Mouse (Mus musculus) midbrain, embryonic 10.5 days (tissue): ENCODE measurements around the gene Nup62. TPM values are rescaled to one million over a fixed set of nuclear protein-coding genes. Genes with fewer than 3 reads are reported as not detected.

Source experiments
- DNase-seq: peaks from one replicate; pipeline ENCODE4 v3.0.0-alpha.2; 2017; ENCODE audit warnings: low spot score
- H3K27ac ChIP-seq: fragments of 300-500 bp; sonication (generic); replicated peaks from 2 replicates; pipeline ENCODE4 v1.5.1; 2016; ENCODE audit warnings: mild to moderate bottlenecking
- H3K27me3 ChIP-seq: fragments of 300-500 bp; sonication (generic); 2 replicates; pipeline ENCODE4 v1.6.1; 2016; ENCODE audit warnings: low read depth, mild to moderate bottlenecking; ENCODE audit not compliant: poor library complexity, severe bottlenecking
- H3K36me3 ChIP-seq: fragments of 300-500 bp; sonication (generic); 2 replicates; pipeline ENCODE4 v1.6.1; 2016; ENCODE audit warnings: mild to moderate bottlenecking, moderate library complexity
- H3K4me1 ChIP-seq: fragments of 300-500 bp; sonication (generic); 2 replicates; pipeline ENCODE4 v1.6.1; 2016
- H3K4me3 ChIP-seq: fragments of 300-500 bp; sonication (generic); 2 replicates; pipeline ENCODE4 v1.5.1; 2016; ENCODE audit warnings: mild to moderate bottlenecking, moderate library complexity
- H3K9me3 ChIP-seq: fragments of 300-500 bp; sonication (generic); replicated peaks from 2 replicates; pipeline ENCODE4 v1.6.1; 2016; ENCODE audit warnings: mild to moderate bottlenecking
- WGBS: fragments of 180-500 bp; shearing (Covaris S2); methylation state at CpG from one replicate; pipeline ENCODE4 v1.1.7; 2016; 5-methylcytosine and 5-hydroxymethylcytosine counted together
- polyA plus RNA-seq: library from polyadenylated mRNA; unstranded; fragments of >200 nt; fragmentation: Nextera tagmentation; extraction: Ambion mirVana; gene quantifications from 2 replicates; pipeline ENCODE4 v1.2.1, GENCODE M21; 2016

The Nup62 gene
- polyA plus RNA-seq, result 154 and 162 TPM in 2 replicates

GRCm38 (mm10) chr7:44815721-44816469 is at the start of gene Nup62, which contains the start of gene Il4i1:
Gene Nup62 (plus strand): TSS chr7:44816088.
Gene Il4i1 (plus strand): TSS chr7:44816387.
- WGBS, result under 1% methylated on average over 62 of the region's 62 CpGs
- peak; percentile 100 for DNase-seq
- Histone ChIP-seq H3K36me3 (peaks cover 57% of the 10 kb centered on the region), H3K9me3 (no peaks in the 10 kb centered on the region), H3K27ac (peak within 1 kb of the TSS; percentile 99), H3K27me3 (no peaks in the 10 kb centered on the region), H3K4me1 (peaks cover 51% of the 10 kb centered on the region), H3K4me3 (peak within 1 kb of the TSS; percentile 88)

- peaks cover 93% of the 10 kb centered on the region for H3K36me3 ChIP-seq
- no peaks in the 10 kb centered on the region for H3K9me3 ChIP-seq
- no peaks in the 10 kb centered on the region for H3K27me3 ChIP-seq
- no peak overlapping the region for H3K27ac ChIP-seq
- no peak overlapping the region for H3K4me3 ChIP-seq
- no peaks in the 10 kb centered on the region for H3K4me1 ChIP-seq
- WGBS, result 81% methylated on average over 5 of the region's 5 CpGs
- DNase-seq, result no peak
Observed at GRCm38 (mm10) chr7:44768129-44768528, 47.8 kb upstream of the Nup62 start.

- Histone ChIP-seq H3K36me3 (peaks cover 94% of the 10 kb centered on the region), H3K4me1 (no peaks in the 10 kb centered on the region), H3K4me3 (no peak overlapping the region), H3K27me3 (no peaks in the 10 kb centered on the region), H3K27ac (no peak overlapping the region), H3K9me3 (no peaks in the 10 kb centered on the region)
- peak; percentile 62 for DNase-seq
- WGBS, result 15% methylated on average over 6 of the region's 6 CpGs
Observed at GRCm38 (mm10) chr7:44770046-44770578, 45.8 kb upstream of the Nup62 start.

- no peak overlapping the region for H3K4me3 ChIP-seq
- H3K4me1 ChIP-seq, result no peaks in the 10 kb centered on the region
- 88% methylated on average over 8 of the region's 8 CpGs for WGBS
- H3K36me3 ChIP-seq, result peaks cover 91% of the 10 kb centered on the region
- H3K27ac ChIP-seq, result no peak overlapping the region
- H3K27me3 ChIP-seq, result no peaks in the 10 kb centered on the region
- DNase-seq, result no peak
- no peaks in the 10 kb centered on the region for H3K9me3 ChIP-seq
Observed at GRCm38 (mm10) chr7:44772591-44773204, 43.2 kb upstream of the Nup62 start.

GRCm38 (mm10) chr7:44776849-44777498 is 38.9 kb upstream of the Nup62 start:
- Histone ChIP-seq H3K27me3 (no peaks in the 10 kb centered on the region), H3K4me3 (no peak overlapping the region), H3K27ac (no peak overlapping the region), H3K36me3 (peaks cover 57% of the 10 kb centered on the region), H3K4me1 (no peaks in the 10 kb centered on the region), H3K9me3 (no peaks in the 10 kb centered on the region)
- no peak for DNase-seq
- 95% methylated on average over 9 of the region's 9 CpGs for WGBS

GRCm38 (mm10) chr7:44780101-44780500 is 35.8 kb upstream of the Nup62 start:
- Histone ChIP-seq H3K9me3 (no peaks in the 10 kb centered on the region), H3K27ac (no peak overlapping the region), H3K4me3 (no peak overlapping the region), H3K36me3 (peaks cover 32% of the 10 kb centered on the region), H3K27me3 (no peaks in the 10 kb centered on the region), H3K4me1 (no peaks in the 10 kb centered on the region)
- WGBS, result 88% methylated on average over 8 of the region's 8 CpGs
- DNase-seq, result no peak

- Histone ChIP-seq H3K9me3 (peaks cover 9% of the 10 kb centered on the region; the same call in 1 of the 2 replicates), H3K27me3 (no peaks in the 10 kb centered on the region), H3K4me3 (no peak overlapping the region), H3K36me3 (no peaks in the 10 kb centered on the region), H3K4me1 (peaks cover 4% of the 10 kb centered on the region; the same call in 1 of the 2 replicates), H3K27ac (no peak overlapping the region)
- WGBS, result 71% methylated on average over 3 of the region's 3 CpGs
- DNase-seq, result no peak
Observed at GRCm38 (mm10) chr7:44789531-44789930, 26.4 kb upstream of the Nup62 start.

- peaks cover 4% of the 10 kb centered on the region; the same call in 1 of the 2 replicates for H3K4me1 ChIP-seq
- DNase-seq, result no peak
- H3K4me3 ChIP-seq, result no peak overlapping the region
- H3K9me3 ChIP-seq, result peaks cover 14% of the 10 kb centered on the region; the same call in 1 of the 2 replicates
- H3K27me3 ChIP-seq, result no peaks in the 10 kb centered on the region
- H3K27ac ChIP-seq, result no peak overlapping the region
- 66% methylated on average over 4 of the region's 4 CpGs for WGBS
- H3K36me3 ChIP-seq, result no peaks in the 10 kb centered on the region
Observed at GRCm38 (mm10) chr7:44790066-44790465, 25.8 kb upstream of the Nup62 start.

GRCm38 (mm10) chr7:44792781-44793180 is 23.1 kb upstream of the Nup62 start:
- no peaks in the 10 kb centered on the region for H3K36me3 ChIP-seq
- no peaks in the 10 kb centered on the region for H3K27me3 ChIP-seq
- peaks cover 18% of the 10 kb centered on the region; the same call in 1 of the 2 replicates for H3K9me3 ChIP-seq
- H3K4me1 ChIP-seq, result peaks cover 4% of the 10 kb centered on the region; the same call in 1 of the 2 replicates
- WGBS, result 90% methylated on average over 6 of the region's 6 CpGs
- DNase-seq, result no peak
- H3K27ac ChIP-seq, result no peak overlapping the region
- no peak overlapping the region for H3K4me3 ChIP-seq

- no peaks in the 10 kb centered on the region for H3K4me1 ChIP-seq
- H3K36me3 ChIP-seq, result peaks cover 33% of the 10 kb centered on the region
- H3K27ac ChIP-seq, result no peak overlapping the region
- H3K4me3 ChIP-seq, result no peak overlapping the region
- DNase-seq, result no peak
- 84% methylated on average over 2 of the region's 2 CpGs for WGBS
- H3K9me3 ChIP-seq, result no peaks in the 10 kb centered on the region
- H3K27me3 ChIP-seq, result no peaks in the 10 kb centered on the region
Observed at GRCm38 (mm10) chr7:44808927-44809326, 7.0 kb upstream of the Nup62 start.

- Histone ChIP-seq H3K4me1 (peaks cover 3% of the 10 kb centered on the region; the same call in 1 of the 2 replicates), H3K36me3 (peaks cover 38% of the 10 kb centered on the region), H3K27ac (no peak overlapping the region), H3K27me3 (no peaks in the 10 kb centered on the region), H3K9me3 (no peaks in the 10 kb centered on the region), H3K4me3 (no peak overlapping the region)
- DNase-seq, result no peak
- 90% methylated on average over 3 of the region's 3 CpGs for WGBS
Observed at GRCm38 (mm10) chr7:44809466-44809865, 6.4 kb upstream of the Nup62 start.

GRCm38 (mm10) chr7:44810365-44810764 is 5.5 kb upstream of the Nup62 start:
- Histone ChIP-seq H3K36me3 (peaks cover 39% of the 10 kb centered on the region), H3K27me3 (no peaks in the 10 kb centered on the region), H3K4me3 (no peak overlapping the region), H3K4me1 (peaks cover 12% of the 10 kb centered on the region), H3K9me3 (no peaks in the 10 kb centered on the region), H3K27ac (no peak overlapping the region)
- 86% methylated on average over 4 of the region's 4 CpGs for whole genome bisulfite sequencing
- no peak for DNase-seq
